Mouse (Mus musculus): Measurements from ENCODE around the gene Ntn1. TPM values are rescaled to one million over a fixed set of nuclear protein-coding genes. Genes with fewer than 3 reads are reported as not detected.

Gene Ntn1
- polyA plus RNA-seq, 1 experiment from 2014 or later, result 67.1 TPM

- no peak for DNase-seq (ENCODE audit: low read depth, low spot score)
- ATAC-seq, result no peak
- in situ Hi-C loops (cut with MboI; ENCODE audit: low pct_unique_long_range_greater_than_20kb), result loop anchor here (10.0 kb wide), 1 partner anchor 200 kb away; no protein-coding TSS in a partner anchor
- H3K27me3 ChIP-seq, result no peaks in the 10 kb centered on the region
- ChIA-PET CTCF (interaction anchor here (3.7 kb wide), 1 partner anchor 8 kb away, joined by 10 read pairs; no protein-coding TSS in a partner anchor), POLR2A (interaction anchor here (1.4 kb wide), 1 partner anchor 13 kb away, joined by 3 read pairs; no protein-coding TSS in a partner anchor)
- no peak for TF ChIP-seq CTCF (IDR thresholded peaks at IDR 0.05)
Observed at GRCm38 (mm10) chr11:68204407-68204806, 196.2 kb downstream of the Ntn1 start.

- DNase-seq (ENCODE audit: low read depth, low spot score), result no peak
- H3K27me3 ChIP-seq, result no peaks in the 10 kb centered on the region
- POLR2A ChIA-PET, result interaction anchor here (1.4 kb wide), 1 partner anchor 12 kb away, joined by 3 read pairs; no protein-coding TSS in a partner anchor
- CTCF ChIA-PET, result interaction anchor here (3.7 kb wide), 1 partner anchor 8 kb away, joined by 10 read pairs; no protein-coding TSS in a partner anchor
- no peak for ATAC-seq
- in situ Hi-C loops (cut with MboI; ENCODE audit: low pct_unique_long_range_greater_than_20kb), result loop anchor here (10.0 kb wide), 1 partner anchor 199 kb away; no protein-coding TSS in a partner anchor
- TF ChIP-seq CTCF (IDR thresholded peaks at IDR 0.05), result no peak
Observed at GRCm38 (mm10) chr11:68203658-68204315, 196.8 kb downstream of the Ntn1 start.

GRCm38 (mm10) chr11:68202561-68202960 is 198.1 kb downstream of the Ntn1 start:
- H3K27me3 ChIP-seq, result no peaks in the 10 kb centered on the region
- CTCF ChIA-PET, result interaction anchor here (1.1 to 3.7 kb wide), 2 partner anchors 10 to 198 kb away, joined by 5 to 10 read pairs; no protein-coding TSS in a partner anchor
- in situ Hi-C loops (cut with MboI; ENCODE audit: low pct_unique_long_range_greater_than_20kb), result loop anchor here (10.0 kb wide), 1 partner anchor 198 kb away; no protein-coding TSS in a partner anchor
- POLR2A ChIA-PET, result no interaction called here
- TF ChIP-seq CTCF (IDR thresholded peaks at IDR 0.05), result no peak
- ATAC-seq (no peak), DNase-seq (ENCODE audit: low read depth, low spot score) (no peak)

DNA sequence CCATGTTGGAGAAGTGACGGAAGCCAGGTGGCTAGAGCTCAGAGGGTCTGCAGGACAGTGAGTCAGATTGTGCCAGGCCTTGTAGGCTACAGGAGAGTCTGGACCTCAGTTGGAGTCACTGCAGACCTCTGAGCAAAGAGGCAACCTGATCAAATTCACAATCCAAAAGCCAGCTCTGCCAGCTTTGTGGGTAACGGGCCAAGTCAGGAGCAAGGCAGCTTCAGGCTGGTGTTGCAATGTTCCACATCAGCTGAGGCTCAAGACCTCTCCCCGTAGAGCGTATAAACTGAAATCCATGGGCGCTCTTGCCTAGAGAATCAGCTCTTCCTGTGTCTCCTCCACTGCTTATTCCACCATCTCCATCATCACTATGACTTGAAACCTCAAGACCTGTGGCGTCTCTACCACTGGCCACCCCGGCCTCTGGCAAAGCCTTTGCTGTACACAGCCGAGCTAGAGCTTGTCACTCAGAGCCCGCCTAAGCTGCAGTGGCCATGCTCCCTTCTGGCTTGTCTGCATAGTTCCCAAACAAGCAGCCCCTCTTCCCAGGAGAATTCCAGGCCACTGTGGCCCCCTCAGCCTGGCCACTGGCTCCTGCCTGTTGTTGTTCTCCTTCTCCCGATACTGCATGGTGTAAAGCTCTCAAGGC is 198.7 kb downstream of the Ntn1 start:
- no peak for TF ChIP-seq CTCF (IDR thresholded peaks at IDR 0.05)
- ChIA-PET POLR2A (no interaction called here), CTCF (interaction anchor here (1.0 to 3.7 kb wide), 3 partner anchors 10 to 198 kb away, joined by 3 to 10 read pairs (median 5); no protein-coding TSS in a partner anchor)
- ATAC-seq (no peak), DNase-seq (ENCODE audit: low read depth, low spot score) (no peak)
- in situ Hi-C loops (cut with MboI; ENCODE audit: low pct_unique_long_range_greater_than_20kb), result loop anchor here (10.0 kb wide), 1 partner anchor 197 kb away; no protein-coding TSS in a partner anchor
- H3K27me3 ChIP-seq, result no peaks in the 10 kb centered on the region

GRCm38 (mm10) chr11:68201063-68201462 is 199.6 kb downstream of the Ntn1 start:
- no peaks in the 10 kb centered on the region for H3K27me3 ChIP-seq
- CTCF ChIA-PET, result interaction anchor here (1.0 to 3.7 kb wide), 2 partner anchors 11 to 17 kb away, joined by 3 to 10 read pairs; no protein-coding TSS in a partner anchor
- no peak for DNase-seq (ENCODE audit: low read depth, low spot score)
- no peak for TF ChIP-seq CTCF (IDR thresholded peaks at IDR 0.05)
- no peak for ATAC-seq
- in situ Hi-C loops (cut with MboI; ENCODE audit: low pct_unique_long_range_greater_than_20kb), result loop anchor here (10.0 kb wide), 1 partner anchor 196 kb away; no protein-coding TSS in a partner anchor
- POLR2A ChIA-PET, result no interaction called here

DNA sequence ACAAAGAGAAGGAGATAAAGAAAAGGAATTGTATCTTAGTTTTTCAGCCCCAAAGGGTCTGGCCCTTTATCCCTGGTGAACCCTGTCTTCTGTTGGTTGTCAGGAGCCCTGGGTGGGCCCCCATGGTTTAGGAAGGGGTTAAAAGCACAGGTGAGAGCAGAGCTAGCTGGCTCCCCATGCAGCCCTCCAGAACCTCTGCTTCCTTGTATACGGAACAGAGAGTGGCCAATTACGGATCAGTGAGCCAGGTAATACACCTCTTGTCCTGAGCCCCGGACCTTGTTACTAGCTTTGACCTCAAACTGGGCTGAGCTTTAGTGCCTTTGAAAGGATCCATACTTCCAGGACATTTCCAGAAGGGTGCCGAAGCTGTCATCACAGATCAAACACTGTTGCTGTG is 200.1 kb downstream of the Ntn1 start:
- POLR2A ChIA-PET, result no interaction called here
- DNase-seq (ENCODE audit: low read depth, low spot score), result no peak
- no peaks in the 10 kb centered on the region for H3K27me3 ChIP-seq
- ATAC-seq, result no peak
- CTCF ChIA-PET, result interaction anchor here (3.7 kb wide), 1 partner anchor 12 kb away, joined by 10 read pairs; no protein-coding TSS in a partner anchor
- in situ Hi-C loops (cut with MboI; ENCODE audit: low pct_unique_long_range_greater_than_20kb), result loop anchor here (10.0 kb wide), 1 partner anchor 196 kb away; no protein-coding TSS in a partner anchor
- no peak for TF ChIP-seq CTCF (IDR thresholded peaks at IDR 0.05)

DNA sequence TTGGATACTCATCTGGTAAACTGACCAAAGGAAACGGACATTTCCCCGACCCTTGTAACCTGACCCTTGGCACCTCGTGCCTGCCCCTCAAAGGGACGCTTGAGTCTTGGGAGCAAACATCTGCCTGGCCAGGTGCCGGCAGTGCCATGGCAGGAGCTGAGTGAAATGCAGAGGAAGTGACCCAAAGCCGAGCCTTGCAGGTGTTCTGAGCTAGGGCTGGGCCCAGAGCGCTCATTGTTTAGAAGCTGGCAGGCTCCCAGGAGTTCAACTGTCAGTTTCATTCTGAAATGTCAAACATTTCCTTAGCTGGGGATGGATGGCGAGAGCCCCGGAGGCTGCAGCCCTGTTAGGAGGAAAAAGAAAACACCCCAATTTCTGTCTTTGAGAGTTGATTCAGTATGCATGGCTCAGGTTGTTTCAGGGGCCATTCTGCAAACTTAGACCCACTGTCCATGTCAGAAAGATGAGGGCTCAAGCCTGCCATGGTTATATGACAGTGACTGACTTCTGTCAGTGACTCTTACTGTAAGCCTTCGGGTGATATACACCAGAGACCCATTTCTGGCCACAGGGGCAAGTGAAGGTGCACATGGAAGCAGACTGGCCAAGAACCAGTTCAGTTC is 200.7 kb downstream of the Ntn1 start:
- DNase-seq (ENCODE audit: low read depth, low spot score) (no peak), ATAC-seq (no peak)
- ChIA-PET POLR2A (no interaction called here), CTCF (no interaction called here)
- no peak for TF ChIP-seq CTCF (IDR thresholded peaks at IDR 0.05)
- H3K27me3 ChIP-seq, result no peaks in the 10 kb centered on the region
- in situ Hi-C loops (cut with MboI; ENCODE audit: low pct_unique_long_range_greater_than_20kb), result loop anchor here (10.0 kb wide), 1 partner anchor 195 kb away; no protein-coding TSS in a partner anchor

- in situ Hi-C loops (cut with MboI; ENCODE audit: low pct_unique_long_range_greater_than_20kb), result no loop called here
- ChIA-PET CTCF (interaction anchor here (0.8 kb wide), 1 partner anchor 10 kb away, joined by 3 read pairs; no protein-coding TSS in a partner anchor), POLR2A (no interaction called here)
- DNase-seq (ENCODE audit: low read depth, low spot score) (no peak), ATAC-seq (no peak)
- no peak for TF ChIP-seq CTCF (IDR thresholded peaks at IDR 0.05)
- no peaks in the 10 kb centered on the region for H3K27me3 ChIP-seq
Observed at GRCm38 (mm10) chr11:68199103-68199502, 201.5 kb downstream of the Ntn1 start.

DNA sequence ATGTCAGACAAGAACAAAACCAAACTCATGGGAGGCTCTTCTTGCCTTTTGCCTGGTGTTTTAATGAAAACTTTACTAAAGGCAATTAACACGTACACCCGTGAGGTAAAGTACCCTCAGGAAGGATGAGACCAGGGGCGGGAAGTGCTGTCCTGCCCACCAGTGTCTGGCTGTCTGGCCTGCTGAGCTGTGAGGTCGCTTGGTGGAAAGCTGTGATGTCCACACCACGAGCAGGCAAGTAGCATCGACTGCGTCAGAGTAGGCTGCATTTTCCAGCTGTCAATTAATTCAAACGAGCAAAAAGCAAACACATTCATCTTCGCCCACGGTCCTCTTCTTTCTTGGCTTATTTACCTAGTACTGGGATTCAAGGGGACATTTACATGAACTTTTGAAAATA is 201.9 kb downstream of the Ntn1 start:
- no peak for ATAC-seq
- CTCF ChIA-PET, result interaction anchor here (0.8 to 1.4 kb wide), 2 partner anchors 9 to 19 kb away, joined by 3 read pairs; no protein-coding TSS in a partner anchor
- no peak for DNase-seq (ENCODE audit: low read depth, low spot score)
- H3K27me3 ChIP-seq, result no peaks in the 10 kb centered on the region
- in situ Hi-C loops (cut with MboI; ENCODE audit: low pct_unique_long_range_greater_than_20kb), result no loop called here
- TF ChIP-seq CTCF (IDR thresholded peaks at IDR 0.05), result no peak
- POLR2A ChIA-PET, result no interaction called here

GRCm38 (mm10) chr11:68197471-68197870 is 203.2 kb downstream of the Ntn1 start:
- POLR2A ChIA-PET, result no interaction called here
- in situ Hi-C loops (cut with MboI; ENCODE audit: low pct_unique_long_range_greater_than_20kb), result no loop called here
- CTCF ChIA-PET, result interaction anchor here (1.4 kb wide), 2 partner anchors 17 to 38 kb away, joined by 3 read pairs; no protein-coding TSS in a partner anchor
- no peak for ATAC-seq
- TF ChIP-seq CTCF (IDR thresholded peaks at IDR 0.05), result no peak
- DNase-seq (ENCODE audit: low read depth, low spot score), result no peak
- no peaks in the 10 kb centered on the region for H3K27me3 ChIP-seq
